Mouse (Mus musculus) MEL (cell line): ENCODE results near the gene Vrk2. TPM values are rescaled to one million over a fixed set of nuclear protein-coding genes. Genes with fewer than 3 reads are reported as not detected.

Source experiments
- DNase-seq: peaks from one replicate; pipeline ENCODE4 v3.0.0; 2011; ENCODE audit warnings: low read depth, low spot score
- H3K27ac ChIP-seq: 2 replicates; pipeline ENCODE4 v1.5.1; 2012; ENCODE audit warnings: low read depth, mild to moderate bottlenecking, control low read depth, low read length, moderate library complexity; ENCODE audit not compliant: control insufficient read depth
- H3K27me3 ChIP-seq, 2 experiments: fragments of 150-350 bp in 1 of 2; sonication (generic) in 1 of 2; 2 replicates each; pipeline ENCODE4 v1.6.1; 2012; ENCODE audit warnings: low read length in 2 of 2, mild to moderate bottlenecking in 2 of 2, improper control_type of control experiment in 1 of 2, moderate library complexity in 1 of 2; ENCODE audit not compliant: insufficient read depth in 2 of 2, control insufficient read depth in 1 of 2
- H3K36me3 ChIP-seq, 2 experiments: 2 replicates each; pipeline ENCODE4 v1.6.1; 2012 to 2014; ENCODE audit warnings: low read length in 2 of 2, improper control_type of control experiment in 1 of 2, inconsistent platforms in 1 of 2, mild to moderate bottlenecking in 1 of 2; ENCODE audit not compliant: insufficient read depth in 2 of 2, control insufficient read depth in 1 of 2
- H3K4me1 ChIP-seq, 2 experiments: fragments of 150-350 bp in 1 of 2; sonication (generic) in 1 of 2; 2 replicates each; pipeline ENCODE4 v1.6.1; 2012; ENCODE audit warnings: low read length in 2 of 2, improper control_type of control experiment in 1 of 2, mild to moderate bottlenecking in 1 of 2; ENCODE audit not compliant: insufficient read depth in 2 of 2, control insufficient read depth in 1 of 2
- H3K4me3 ChIP-seq, 2 experiments: fragments of 150-350 bp in 1 of 2; sonication (generic) in 1 of 2; 2 replicates each; pipeline ENCODE4 v1.5.1; 2012; ENCODE audit warnings: low read depth in 2 of 2, low read length in 2 of 2, mild to moderate bottlenecking in 2 of 2, moderate library complexity in 2 of 2, control low read depth in 1 of 2, improper control_type of control experiment in 1 of 2; ENCODE audit not compliant: control insufficient read depth in 1 of 2, insufficient read depth in 1 of 2
- H3K79me2 ChIP-seq: 2 replicates; pipeline ENCODE4 v1.6.1; 2012; ENCODE audit warnings: mild to moderate bottlenecking, low read length, moderate library complexity; ENCODE audit not compliant: control insufficient read depth, poor library complexity, insufficient read depth
- H3K9ac ChIP-seq: 2 replicates; pipeline ENCODE4 v1.6.1; 2012; ENCODE audit warnings: low read depth, mild to moderate bottlenecking, control low read depth, low read length, moderate library complexity; ENCODE audit not compliant: control insufficient read depth, poor library complexity, severe bottlenecking
- H3K9me3 ChIP-seq: fragments of 150-350 bp; sonication (generic); replicated peaks from 2 replicates; pipeline ENCODE4 v1.6.1; 2012; ENCODE audit warnings: mild to moderate bottlenecking, low read length, improper control_type of control experiment, moderate library complexity; ENCODE audit not compliant: insufficient read depth
- CHD1 ChIP-seq: IDR thresholded peaks from 2 replicates; pipeline ENCODE4 v1.6.1; 2012; ENCODE audit warnings: low read depth, mild to moderate bottlenecking, inconsistent platforms, low read length, improper control_type of control experiment
- E2F4 ChIP-seq: IDR thresholded peaks from 2 replicates; pipeline ENCODE4 v1.6.1; 2011; ENCODE audit warnings: low read depth, low read length, improper control_type of control experiment, borderline replicate concordance
- ELF1 ChIP-seq: IDR thresholded peaks from 2 replicates; pipeline ENCODE4 v1.6.1; 2014; ENCODE audit warnings: low read depth, mild to moderate bottlenecking, inconsistent platforms, low read length, improper control_type of control experiment, moderate library complexity
- EP300 ChIP-seq, 2 experiments: IDR thresholded peaks; 2 replicates each; pipeline ENCODE4 v1.6.1; 2011; ENCODE audit warnings: improper control_type of control experiment in 2 of 2, low read length in 2 of 2, low read depth in 1 of 2, mild to moderate bottlenecking in 1 of 2
- ETS1 ChIP-seq: IDR thresholded peaks from 2 replicates; pipeline ENCODE4 v1.6.1; 2012; ENCODE audit warnings: low read depth, mild to moderate bottlenecking, inconsistent platforms, low read length, improper control_type of control experiment, moderate library complexity
- GABPA ChIP-seq: IDR thresholded peaks from 2 replicates; pipeline ENCODE4 v1.6.1; 2012; ENCODE audit warnings: low read depth, mild to moderate bottlenecking, inconsistent platforms, low read length, improper control_type of control experiment, moderate library complexity
- GATA1 ChIP-seq: IDR thresholded peaks from 2 replicates; pipeline ENCODE4 v1.6.1; 2011; ENCODE audit warnings: low read depth, low read length, improper control_type of control experiment
- HCFC1 ChIP-seq: IDR thresholded peaks from 2 replicates; pipeline ENCODE4 v1.6.1; 2012; ENCODE audit warnings: low read depth, mild to moderate bottlenecking, inconsistent platforms, low read length, improper control_type of control experiment, moderate library complexity
- KAT2A ChIP-seq: conservative IDR thresholded peaks from 2 replicates; pipeline ENCODE4 v1.6.1; 2012; ENCODE audit warnings: low read depth, low read length, improper control_type of control experiment, inconsistent platforms
- MAX ChIP-seq: IDR thresholded peaks from 2 replicates; pipeline ENCODE4 v1.6.1; 2011; ENCODE audit warnings: low read length, improper control_type of control experiment
- MEF2A ChIP-seq: IDR thresholded peaks from 2 replicates; pipeline ENCODE4 v1.6.1; 2014; ENCODE audit warnings: low read depth, mild to moderate bottlenecking, inconsistent platforms, low read length, improper control_type of control experiment; ENCODE audit not compliant: poor library complexity, insufficient replicate concordance, severe bottlenecking; ENCODE audit errors: extremely low read depth
- MXI1 ChIP-seq: IDR thresholded peaks from 2 replicates; pipeline ENCODE4 v1.6.1; 2011; ENCODE audit warnings: mild to moderate bottlenecking, low read depth, low read length, improper control_type of control experiment
- MYB ChIP-seq: IDR thresholded peaks from 2 replicates; pipeline ENCODE4 v1.6.1; 2011; ENCODE audit warnings: mild to moderate bottlenecking, low read depth, low read length, improper control_type of control experiment
- NELFE ChIP-seq: IDR thresholded peaks from 2 replicates; pipeline ENCODE4 v1.6.1; 2011; ENCODE audit warnings: low read depth, low read length, improper control_type of control experiment
- RCOR1 ChIP-seq: IDR thresholded peaks from 2 replicates; pipeline ENCODE4 v1.6.1; 2012; ENCODE audit warnings: low read depth, mild to moderate bottlenecking, inconsistent platforms, low read length, improper control_type of control experiment
- SMC3 ChIP-seq: IDR thresholded peaks from 2 replicates; pipeline ENCODE4 v1.6.1; 2011; ENCODE audit warnings: low read depth, low read length, improper control_type of control experiment
- TAL1 ChIP-seq: IDR thresholded peaks from 2 replicates; pipeline ENCODE4 v1.6.1; 2012; ENCODE audit warnings: mild to moderate bottlenecking, inconsistent platforms, low read length, moderate library complexity, mixed read lengths
- TCF12 ChIP-seq: IDR thresholded peaks from 2 replicates; pipeline ENCODE4 v1.6.1; 2014; ENCODE audit warnings: low read depth, mild to moderate bottlenecking, inconsistent platforms, low read length, improper control_type of control experiment, moderate library complexity
- UBTF ChIP-seq: IDR thresholded peaks from 2 replicates; pipeline ENCODE4 v1.6.1; 2012; ENCODE audit warnings: low read depth, mild to moderate bottlenecking, inconsistent platforms, low read length, improper control_type of control experiment, moderate library complexity, borderline replicate concordance; ENCODE audit not compliant: insufficient read depth
- USF2 ChIP-seq, 2 experiments: IDR thresholded peaks; 2 replicates each; pipeline ENCODE4 v1.6.1; 2011 to 2012; ENCODE audit warnings: improper control_type of control experiment in 2 of 2, low read length in 2 of 2, borderline replicate concordance in 1 of 2, inconsistent platforms in 1 of 2, low read depth in 1 of 2, mild to moderate bottlenecking in 1 of 2; ENCODE audit not compliant: insufficient read depth in 1 of 2
- ZKSCAN1 ChIP-seq: IDR thresholded peaks from 2 replicates; pipeline ENCODE4 v1.6.1; 2012; ENCODE audit warnings: low read depth, mild to moderate bottlenecking, inconsistent platforms, low read length, improper control_type of control experiment, moderate library complexity
- polyA plus RNA-seq, 2 experiments: library from polyadenylated mRNA; stranded (reverse) in 1 of 2; unstranded in 1 of 2; fragments of >175 nt in 1 of 2; fragments of >200 nt in 1 of 2; gene quantifications; 2 replicates each; pipeline versions ENCODE4 v1.2.1 to v1.2.4; 2012; ENCODE audit warnings: low replicate concordance in 2 of 2, low read depth in 1 of 2; ENCODE audit not compliant: insufficient read length in 2 of 2, insufficient read depth in 1 of 2, missing spikeins in 1 of 2
- total RNA-seq: library from RNA; depleted of rRNA; stranded (reverse); fragments of 300-350 nt; gene quantifications from 2 replicates; pipeline ENCODE4 v1.2.3, GENCODE M21; 2012

Vrk2 gene
- total and polyA plus RNA-seq, 3 experiments, result 19.6 to 20.6 TPM; not detected in 1

- Histone ChIP-seq H3K9me3 (no peaks in the 10 kb centered on the region), H3K27ac (no peak overlapping the region), H3K4me1 (no peaks in the 10 kb centered on the region), H3K36me3 (peaks cover 0 to 5% of the 10 kb centered on the region in 2 experiments; a peak in 3 of 4 replicates), H3K4me3 (no peak overlapping the region), H3K9ac (no peak overlapping the region), H3K27me3 (no peaks in the 10 kb centered on the region), H3K79me2 (no peaks in the 10 kb centered on the region)
- TF ChIP-seq E2F4, result no peak
- no peak for DNase-seq
Observed at GRCm38 (mm10) chr11:26477037-26477739, 116.6 kb downstream of the Vrk2 start.

- no peaks in the 10 kb centered on the region for H3K9me3 ChIP-seq
- TF ChIP-seq TAL1 (peak; percentile 20; the same call in 1 of the 2 replicates), ELF1 (no peak), CHD1 (no peak), EP300 (IDR thresholded peaks at IDR 0.05; ENCODE audit: low read depth in 1 of 2, low read length in 2 of 2) (peak; percentile 57 to 75), MEF2A (0 out of 2 replicates have a peak, but pooled peaks have one; percentile 0), ETS1 (peak; percentile 59), GATA1 (peak; percentile 68), E2F4 (no peak), TCF12 (peak; percentile 65; the same call in 1 of the 2 replicates), SMC3 (no peak), MYB (no peak), MXI1 (no peak; the same call in 1 of the 2 replicates)
- TF ChIP-seq, all 39 proteins: peak for 6
- Histone ChIP-seq H3K4me3 (no peak overlapping the region), H3K4me1 (peaks cover 23 to 24% of the 10 kb centered on the region in 2 experiments), H3K27ac (peak overlapping the region; percentile 73), H3K79me2 (no peaks in the 10 kb centered on the region), H3K27me3 (no peaks in the 10 kb centered on the region), H3K9ac (peak overlapping the region; percentile 20; the same call in 1 of the 2 replicates), H3K36me3 (peaks cover 2 to 35% of the 10 kb centered on the region in 2 experiments; a peak in 2 of 4 replicates)
- peak; percentile 61 for DNase-seq
Observed at GRCm38 (mm10) chr11:26454081-26454480, 139.7 kb downstream of the Vrk2 start.

GRCm38 (mm10) chr11:26452693-26453092 lies 141.1 kb downstream of the Vrk2 start:
- H3K9ac ChIP-seq, result peak overlapping the region; percentile 67
- H3K4me3 ChIP-seq, result peak overlapping the region; percentile 29 to 62
- H3K79me2 ChIP-seq, result no peaks in the 10 kb centered on the region
- peaks cover 0 to 35% of the 10 kb centered on the region in 2 experiments; a peak in 2 of 4 replicates for H3K36me3 ChIP-seq
- no peaks in the 10 kb centered on the region for H3K9me3 ChIP-seq
- no peaks in the 10 kb centered on the region for H3K27me3 ChIP-seq
- DNase-seq, result peak; percentile 85
- peaks cover 23 to 24% of the 10 kb centered on the region in 2 experiments for H3K4me1 ChIP-seq
- peak overlapping the region; percentile 99 for H3K27ac ChIP-seq
- peak; percentile 76 to 83 for TF ChIP-seq EP300 (IDR thresholded peaks at IDR 0.05; ENCODE audit: low read depth in 1 of 2, low read length in 2 of 2)
- TF ChIP-seq MYB, result no peak
- 0 out of 2 replicates have a peak, but pooled peaks have one; percentile 9 for TF ChIP-seq ELF1
- TF ChIP-seq GATA1, result peak; percentile 60
- no peak for TF ChIP-seq UBTF
- no peak for TF ChIP-seq ZKSCAN1
- 0 out of 2 replicates have a peak, but pooled peaks have one; percentile 28 for TF ChIP-seq E2F4
- no peak for TF ChIP-seq CHD1
- no peak for TF ChIP-seq KAT2A
- peak; percentile 68 for TF ChIP-seq RCOR1
- TF ChIP-seq NELFE, result no peak
- peak; percentile 63; the same call in 1 of the 2 replicates for TF ChIP-seq MAX
- no peak for TF ChIP-seq USF2 (IDR thresholded peaks at IDR 0.05; ENCODE audit: borderline replicate concordance in 1 of 2, insufficient read depth in 1 of 2, low read depth in 1 of 2, low read length in 2 of 2)
- TF ChIP-seq MEF2A, result no peak
- TF ChIP-seq GABPA, result no peak
- TF ChIP-seq TCF12, result peak; percentile 67
- TF ChIP-seq HCFC1, result no peak; the same call in 1 of the 2 replicates
